Mouse (Mus musculus) intestine, postnatal 0 days (tissue): ENCODE results near the gene Smarcd3. TPM values are rescaled to one million over a fixed set of nuclear protein-coding genes. Genes with fewer than 3 reads are reported as not detected.

Source experiments
- ATAC-seq: fragments of 200-750 bp; cut with Nextera tagmentation; 2 replicates; pipeline ENCODE4 v1.8.0; 2017; ENCODE audit warnings: mild to moderate bottlenecking, moderate TSS enrichment, moderate library complexity
- H3K27ac ChIP-seq: fragments of 300-500 bp; sonication (generic); 2 replicates; pipeline ENCODE4 v1.5.1; 2014; ENCODE audit warnings: mild to moderate bottlenecking, low read depth, low read length, moderate library complexity
- H3K27me3 ChIP-seq: fragments of 300-500 bp; sonication (generic); replicated peaks from 2 replicates; pipeline ENCODE4 v1.6.1; 2014; ENCODE audit warnings: low read length, mixed read lengths; ENCODE audit not compliant: control insufficient read depth, insufficient read depth
- H3K36me3 ChIP-seq: fragments of 300-500 bp; sonication (generic); 2 replicates; pipeline ENCODE4 v1.6.1; 2014; ENCODE audit warnings: mild to moderate bottlenecking, moderate library complexity; ENCODE audit not compliant: control insufficient read depth, insufficient read depth
- H3K4me1 ChIP-seq: fragments of 300-500 bp; sonication (generic); replicated peaks from 2 replicates; pipeline ENCODE4 v1.6.1; 2014; ENCODE audit warnings: antibody characterized with exemption, low read length, mixed read lengths; ENCODE audit not compliant: control insufficient read depth, insufficient read depth
- H3K4me2 ChIP-seq: fragments of 300-500 bp; sonication (generic); replicated peaks from 2 replicates; pipeline ENCODE4 v1.6.1; 2014; ENCODE audit warnings: low read depth, mild to moderate bottlenecking, moderate library complexity
- H3K4me3 ChIP-seq: fragments of 300-500 bp; sonication (generic); 2 replicates; pipeline ENCODE4 v1.5.1; 2014; ENCODE audit warnings: low read depth, low read length
- H3K9ac ChIP-seq: fragments of 300-500 bp; sonication (generic); 2 replicates; pipeline ENCODE4 v1.6.1; 2014; ENCODE audit warnings: mild to moderate bottlenecking, low read depth, low read length
- H3K9me3 ChIP-seq: fragments of 300-500 bp; sonication (generic); 2 replicates; pipeline ENCODE4 v1.6.1; 2016; ENCODE audit warnings: mixed run types; ENCODE audit not compliant: control insufficient read depth
- CTCF ChIP-seq: sonication (generic); IDR thresholded peaks from 2 replicates; pipeline ENCODE4 v1.5.1; 2016; ENCODE audit warnings: low read depth, mild to moderate bottlenecking, control low read depth, antibody characterized with exemption, moderate library complexity
- WGBS: fragments of 180-500 bp; shearing (Covaris S2); extraction: QIAGEN DNeasy Blood & Tissue Kit; methylation state at CpG from one replicate; pipeline ENCODE4 v1.1.7; 2014; 5-methylcytosine and 5-hydroxymethylcytosine counted together
- polyA plus RNA-seq: library from polyadenylated mRNA; unstranded; fragments of >200 nt; fragmentation: Nextera tagmentation; extraction: Ambion mirVana; gene quantifications from 2 replicates; pipeline ENCODE4 v1.2.1, GENCODE M21; 2015

Gene Smarcd3
- polyA plus RNA-seq, 1 experiment from 2014 or later, result 6.6 TPM

GRCm38 (mm10) chr5:24595786-24596380 is 28.3 kb downstream of the Smarcd3 start:
- WGBS, result 77% methylated on average over 14 of the region's 14 CpGs
- Histone ChIP-seq H3K4me1 (no peaks in the 10 kb centered on the region; the same call in 1 of the 2 replicates), H3K27me3 (peaks cover 21% of the 10 kb centered on the region), H3K4me3 (no peak overlapping the region), H3K27ac (no peak overlapping the region), H3K4me2 (no peak overlapping the region), H3K9me3 (no peaks in the 10 kb centered on the region), H3K9ac (no peak overlapping the region), H3K36me3 (peaks cover 23% of the 10 kb centered on the region; the same call in 1 of the 2 replicates)
- no peak for ATAC-seq
- no peak for TF ChIP-seq CTCF

GRCm38 (mm10) chr5:24595261-24595660 is 28.9 kb downstream of the Smarcd3 start:
- Histone ChIP-seq H3K4me1 (no peaks in the 10 kb centered on the region; the same call in 1 of the 2 replicates), H3K4me2 (no peak overlapping the region), H3K36me3 (peaks cover 23% of the 10 kb centered on the region; the same call in 1 of the 2 replicates), H3K9ac (no peak overlapping the region), H3K27me3 (peaks cover 16% of the 10 kb centered on the region), H3K4me3 (no peak overlapping the region), H3K27ac (no peak overlapping the region), H3K9me3 (no peaks in the 10 kb centered on the region)
- 89% methylated on average over 5 of the region's 5 CpGs for WGBS
- ATAC-seq, result no peak
- TF ChIP-seq CTCF, result no peak

- Histone ChIP-seq H3K27ac (no peak overlapping the region), H3K9me3 (no peaks in the 10 kb centered on the region), H3K4me1 (no peaks in the 10 kb centered on the region; the same call in 1 of the 2 replicates), H3K9ac (no peak overlapping the region), H3K36me3 (peaks cover 29% of the 10 kb centered on the region; the same call in 1 of the 2 replicates), H3K27me3 (peaks cover 12% of the 10 kb centered on the region), H3K4me2 (no peak overlapping the region), H3K4me3 (no peak overlapping the region)
- TF ChIP-seq CTCF, result no peak
- ATAC-seq, result no peak
- WGBS, result 89% methylated on average over 5 of the region's 5 CpGs
Measured at GRCm38 (mm10) chr5:24594346-24594745, 29.9 kb downstream of the Smarcd3 start.

- Histone ChIP-seq H3K4me3 (no peak overlapping the region), H3K9me3 (no peaks in the 10 kb centered on the region), H3K36me3 (peaks cover 33% of the 10 kb centered on the region; the same call in 1 of the 2 replicates), H3K27ac (no peak overlapping the region), H3K27me3 (peaks cover 8% of the 10 kb centered on the region; the same call in 1 of the 2 replicates), H3K4me2 (no peak overlapping the region), H3K9ac (no peak overlapping the region), H3K4me1 (no peaks in the 10 kb centered on the region; the same call in 1 of the 2 replicates)
- 79% methylated on average over 10 of the region's 10 CpGs for WGBS
- TF ChIP-seq CTCF, result no peak
- no peak for ATAC-seq
Measured at GRCm38 (mm10) chr5:24593928-24594327, 30.3 kb downstream of the Smarcd3 start.

- Histone ChIP-seq H3K27ac (no peak overlapping the region), H3K9ac (no peak overlapping the region), H3K27me3 (peaks cover under 1% of the 10 kb centered on the region; the same call in 1 of the 2 replicates), H3K9me3 (no peaks in the 10 kb centered on the region), H3K36me3 (peaks cover 40% of the 10 kb centered on the region; the same call in 1 of the 2 replicates), H3K4me2 (no peak overlapping the region), H3K4me3 (no peak overlapping the region), H3K4me1 (no peaks in the 10 kb centered on the region; the same call in 1 of the 2 replicates)
- no peak for ATAC-seq
- WGBS, result 82% methylated on average over 10 of the region's 10 CpGs
- TF ChIP-seq CTCF, result no peak
Measured at GRCm38 (mm10) chr5:24593230-24593629, 31.0 kb downstream of the Smarcd3 start.

- Histone ChIP-seq H3K4me2 (peak overlapping the region; percentile 38; the same call in 1 of the 2 replicates), H3K27me3 (no peaks in the 10 kb centered on the region), H3K4me1 (no peaks in the 10 kb centered on the region), H3K9ac (no peak overlapping the region), H3K9me3 (no peaks in the 10 kb centered on the region), H3K4me3 (no peak overlapping the region), H3K36me3 (peaks cover 40% of the 10 kb centered on the region; the same call in 1 of the 2 replicates), H3K27ac (no peak overlapping the region)
- ATAC-seq, result no peak
- 71% methylated on average over 21 of the region's 21 CpGs for WGBS
- TF ChIP-seq CTCF, result no peak
Measured at GRCm38 (mm10) chr5:24592471-24593160, 31.6 kb downstream of the Smarcd3 start.
